Mouse (Mus musculus): ENCODE measurements around the gene Podxl2. TPM values are rescaled to one million over a fixed set of nuclear protein-coding genes. Genes with fewer than 3 reads are reported as not detected.

The Podxl2 gene
- total RNA-seq, 4 experiments from 2014 or later, result 66.1 to 68.8 (median 66.9) TPM

DNA sequence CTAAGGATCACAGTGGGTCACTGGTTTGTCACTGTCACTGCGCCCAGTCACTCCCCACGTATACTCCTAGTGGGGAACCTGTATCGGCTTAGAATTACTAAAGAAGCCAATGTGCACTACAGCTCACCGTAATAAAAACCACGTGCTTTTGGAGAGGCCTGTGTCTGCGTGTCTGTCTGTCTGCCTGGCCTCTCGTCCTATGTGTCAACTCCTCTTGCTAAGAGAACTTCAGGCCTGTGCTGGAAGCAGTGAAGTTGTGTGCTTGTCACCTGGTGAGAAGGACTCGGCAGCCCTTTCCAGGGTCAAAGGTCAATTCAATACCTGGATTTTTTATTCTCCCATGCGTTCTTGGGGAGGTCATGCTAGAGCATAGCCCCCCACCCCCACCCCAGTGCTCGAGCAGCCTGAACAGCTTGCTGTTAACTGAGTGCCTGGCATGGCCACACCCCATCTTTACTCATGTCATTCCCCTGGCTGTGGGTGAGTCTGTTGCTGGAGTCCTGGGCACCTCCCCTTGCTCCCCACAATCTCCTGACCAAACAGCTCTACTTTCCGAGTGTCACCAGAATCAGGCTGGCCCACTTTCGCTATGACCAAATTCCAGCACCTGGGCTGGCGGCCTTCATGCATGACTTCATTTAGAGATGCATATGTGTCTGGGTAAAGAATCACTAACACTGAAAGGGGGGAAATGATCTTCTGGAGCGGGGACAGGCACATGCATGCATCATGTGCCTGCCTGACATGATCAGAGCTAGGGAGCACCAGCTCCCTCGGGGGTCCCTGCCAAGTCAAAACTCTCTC, 46.4 kb downstream of the Podxl2 start:
- DNase-seq (ENCODE audit: low spot score in 2 of 2), result no peak

DNA sequence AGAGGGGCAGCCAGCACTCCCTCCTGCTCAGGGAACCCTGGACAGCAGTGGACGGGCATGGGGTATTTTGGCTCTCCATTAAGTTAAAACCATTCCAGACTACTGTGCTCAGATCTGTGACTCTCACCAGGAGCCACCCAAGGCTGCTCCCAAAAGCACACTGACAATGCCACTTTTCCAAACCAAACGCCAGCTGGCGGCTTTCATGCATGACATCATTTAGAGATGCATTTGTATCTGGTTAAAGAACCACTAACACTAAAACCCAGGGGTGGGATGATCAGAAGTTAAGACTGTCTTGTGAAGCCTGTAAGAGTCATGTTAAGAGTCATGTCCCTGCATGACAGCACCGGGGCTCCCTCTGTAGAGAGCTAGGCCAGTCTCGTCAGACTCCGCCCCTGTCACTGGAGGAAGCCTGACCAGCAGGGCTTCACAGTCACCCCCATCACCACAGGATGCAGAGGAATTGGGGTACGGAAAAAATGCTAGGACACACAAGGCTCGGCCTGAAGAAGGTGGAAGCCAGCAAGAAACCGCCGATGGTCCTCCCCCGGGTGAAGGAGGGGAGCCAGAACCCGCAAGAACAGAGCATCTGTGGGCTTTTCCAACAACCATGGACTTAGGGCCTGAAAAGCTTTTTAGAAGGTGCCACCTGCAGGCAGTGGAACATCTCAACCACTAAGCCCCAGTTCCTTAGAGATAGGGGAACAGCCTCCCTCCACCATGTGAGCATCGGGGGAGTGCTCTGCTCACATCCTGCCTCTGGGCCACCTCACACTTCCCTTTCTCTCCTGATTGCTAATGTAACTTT, 47.2 kb downstream of the Podxl2 start:
- DNase-seq (ENCODE audit: low spot score in 2 of 2), result no peak

DNA sequence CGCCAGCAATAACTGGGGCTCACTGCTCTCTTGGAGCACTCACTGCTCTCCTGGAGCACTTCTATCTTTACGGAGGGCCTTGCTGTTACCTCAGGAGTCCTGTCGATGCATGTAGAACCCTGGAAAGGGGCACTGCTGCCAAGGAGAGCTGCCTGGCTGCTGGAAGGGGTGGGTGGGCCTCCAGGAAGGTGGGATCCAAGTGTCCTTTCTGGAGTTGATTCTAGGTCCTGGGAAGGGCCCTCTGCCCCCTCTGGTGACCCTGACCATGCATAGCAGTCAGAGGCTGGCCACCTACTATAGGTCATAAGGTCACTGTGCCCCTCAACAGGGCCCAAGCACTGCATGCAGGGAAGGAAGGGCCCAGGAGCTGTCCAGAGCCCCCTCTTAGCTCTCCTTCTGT, 47.9 kb downstream of the Podxl2 start:
- no peak for DNase-seq (ENCODE audit: low spot score in 2 of 2)

GRCm38 (mm10) chr6:88826545-88826944, 48.3 kb downstream of the Podxl2 start:
- peak; percentile 50 to 73 for DNase-seq (ENCODE audit: low spot score in 2 of 2)

DNA sequence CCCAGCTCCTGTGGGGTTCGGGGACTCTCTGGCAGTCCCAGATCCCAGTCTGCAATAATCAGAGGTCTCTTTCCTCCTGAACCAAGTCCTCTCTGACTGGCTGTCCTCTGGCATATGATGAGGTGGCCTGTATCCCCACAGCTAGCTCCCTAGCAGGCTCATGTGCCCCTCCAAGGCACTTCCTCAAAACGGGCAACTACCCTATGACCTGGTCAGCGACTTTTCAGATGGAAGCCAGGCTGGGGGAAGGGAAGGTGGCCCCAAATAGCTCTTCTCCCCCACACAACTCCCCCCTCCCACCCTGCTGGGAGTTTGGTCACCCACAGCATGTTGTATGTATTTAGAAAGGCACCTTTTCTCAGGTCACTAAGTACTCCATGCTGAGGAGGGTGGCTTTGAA, 48.8 kb downstream of the Podxl2 start:
- DNase-seq (ENCODE audit: low spot score in 2 of 2), result no peak

- no peak for DNase-seq (ENCODE audit: low spot score in 2 of 2)
These were observed 50.7 kb downstream of the Podxl2 start for GRCm38 (mm10) chr6:88824183-88824582.

DNA sequence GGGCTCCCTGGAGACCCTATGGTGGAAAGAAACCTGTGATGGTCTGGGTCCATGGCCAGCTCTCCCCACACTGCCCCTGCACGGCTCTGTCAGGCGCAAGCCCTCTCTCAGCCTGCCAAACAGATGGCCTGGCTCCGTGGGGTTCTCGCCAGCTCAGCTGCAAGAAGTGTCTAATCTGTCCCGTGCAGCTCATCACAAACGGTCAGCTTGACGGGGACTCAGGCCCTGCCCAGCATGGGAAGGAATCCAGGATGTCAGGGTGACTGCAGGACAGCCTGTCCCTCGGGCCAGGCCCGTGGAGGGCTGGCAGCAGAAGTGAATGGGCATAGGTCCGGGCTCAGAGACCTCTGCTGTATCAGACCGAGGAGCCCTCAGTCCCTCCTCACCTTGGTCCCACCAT, 52.9 kb downstream of the Podxl2 start:
- DNase-seq (ENCODE audit: low spot score in 2 of 2), result peak; percentile 33 to 68

GRCm38 (mm10) chr6:88821294-88821693, 53.5 kb downstream of the Podxl2 start:
- DNase-seq (ENCODE audit: low spot score in 2 of 2), result no peak

DNA sequence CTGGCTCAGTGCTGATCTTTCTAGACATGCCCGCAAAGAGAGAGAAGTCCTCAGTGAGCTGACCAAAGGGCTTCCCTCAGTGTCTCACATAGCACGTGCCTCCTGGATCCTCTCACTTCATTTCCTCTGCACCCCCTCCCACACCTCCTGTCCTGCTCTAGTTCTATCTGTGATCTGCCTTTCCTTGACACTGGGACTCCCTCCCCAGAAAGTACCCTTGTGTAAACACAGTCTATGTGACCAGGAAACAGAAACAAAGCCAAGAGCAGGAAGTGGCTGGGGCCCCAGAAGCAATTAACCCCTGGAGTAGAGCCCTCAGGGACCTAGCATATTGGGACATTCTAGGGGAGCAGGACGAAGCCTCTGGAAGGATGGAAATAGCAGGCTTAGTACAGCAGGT, 54.0 kb downstream of the Podxl2 start:
- DNase-seq (ENCODE audit: low spot score in 2 of 2), result no peak

- no peak for DNase-seq (ENCODE audit: low spot score in 2 of 2)
These were observed 57.9 kb downstream of the Podxl2 start for GRCm38 (mm10) chr6:88816913-88817312.

DNA sequence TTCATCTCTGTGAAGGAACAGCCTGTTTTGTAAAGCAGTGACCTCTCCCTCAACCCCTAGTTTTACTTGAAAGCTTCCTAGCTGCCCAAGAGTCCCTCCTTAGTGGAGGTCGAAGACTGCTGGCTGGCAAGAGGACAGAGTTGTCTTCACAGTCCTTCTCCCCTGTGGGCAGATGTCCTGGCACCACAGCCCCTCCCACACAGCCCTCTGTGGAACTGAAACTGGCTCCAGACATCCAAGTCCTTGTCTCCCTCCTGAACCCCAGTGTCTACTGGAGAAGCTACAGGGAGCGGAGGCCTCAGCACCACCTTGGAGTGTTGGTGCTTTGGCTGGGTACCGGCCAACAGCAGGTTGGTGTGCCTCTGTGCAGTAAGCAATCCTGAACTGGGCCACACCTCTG, 59.4 kb downstream of the Podxl2 start:
- no peak for DNase-seq (ENCODE audit: low spot score in 2 of 2)

DNA sequence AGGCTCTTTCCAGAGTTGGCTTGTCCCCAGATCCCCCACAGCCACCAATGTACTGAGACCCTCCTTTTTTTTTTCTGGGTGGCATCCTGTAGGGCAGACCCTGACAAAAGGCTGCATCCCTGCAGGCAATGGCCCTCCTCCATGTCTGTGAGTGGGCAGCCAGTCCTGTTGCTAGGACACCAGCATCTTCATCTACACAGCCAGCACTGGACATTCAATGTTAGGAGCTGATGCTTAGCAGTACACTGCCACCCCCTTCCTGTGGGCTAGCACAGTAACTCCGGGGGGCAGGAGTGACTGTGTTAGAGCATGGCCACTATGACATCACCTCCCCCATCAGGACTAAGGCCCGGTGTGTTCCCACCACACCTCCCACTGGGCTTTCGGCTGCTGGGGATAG, 59.8 kb downstream of the Podxl2 start:
- DNase-seq (ENCODE audit: low spot score in 2 of 2), result no peak

- DNase-seq (ENCODE audit: low spot score in 2 of 2), result no peak
These were observed 61.0 kb downstream of the Podxl2 start for GRCm38 (mm10) chr6:88813832-88814231.

DNA sequence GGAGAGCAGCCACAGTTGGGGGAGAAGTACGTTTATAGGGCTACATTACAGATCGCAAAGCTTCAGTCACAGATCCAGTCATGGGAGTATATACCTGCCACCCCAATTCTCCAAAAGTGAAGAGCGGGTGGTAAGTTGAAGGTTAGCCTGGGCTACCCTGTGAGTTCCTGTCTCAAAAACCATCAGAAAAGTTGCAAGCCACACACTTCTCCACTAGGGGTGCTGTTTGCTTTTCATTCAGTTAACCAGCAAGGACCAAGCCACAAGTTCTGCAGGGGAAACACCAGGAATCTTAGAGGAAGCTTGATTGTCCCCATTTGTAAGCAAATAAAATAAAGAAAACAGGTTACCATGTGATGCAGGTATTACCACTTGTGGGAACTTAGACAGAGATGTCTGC, 62.0 kb downstream of the Podxl2 start:
- peak in 1 of 2 experiments; percentile 31 for DNase-seq (ENCODE audit: low spot score in 2 of 2)

DNA sequence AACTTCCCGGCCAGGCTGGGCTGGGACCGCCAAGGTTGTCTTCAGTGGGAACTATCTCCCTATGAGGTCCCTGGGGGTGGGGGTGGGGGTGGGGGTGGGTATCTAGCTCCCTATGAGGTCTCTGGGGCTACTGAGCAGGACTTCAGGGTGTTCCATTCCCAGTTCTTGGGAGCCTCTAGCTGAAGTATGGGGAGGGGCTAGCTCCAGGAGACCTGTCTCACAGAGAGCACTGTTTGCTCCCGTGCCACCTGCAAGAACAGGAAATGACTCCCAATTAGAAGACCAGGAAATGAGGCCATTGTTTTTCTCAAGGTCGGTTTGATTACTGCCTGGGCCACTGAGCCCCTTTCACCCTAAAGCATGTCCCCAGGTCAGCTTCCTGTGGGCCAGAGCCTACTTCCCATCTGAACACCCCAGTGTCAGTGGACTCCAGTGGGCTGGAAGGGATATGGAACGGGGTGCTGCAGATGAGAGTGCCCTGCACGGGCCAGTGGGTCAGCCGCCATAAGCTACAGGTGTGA, 62.9 kb downstream of the Podxl2 start:
- DNase-seq (ENCODE audit: low spot score in 2 of 2), result no peak

- DNase-seq (ENCODE audit: low spot score in 2 of 2), result no peak
These were observed 63.4 kb downstream of the Podxl2 start for GRCm38 (mm10) chr6:88811396-88811795.

DNA sequence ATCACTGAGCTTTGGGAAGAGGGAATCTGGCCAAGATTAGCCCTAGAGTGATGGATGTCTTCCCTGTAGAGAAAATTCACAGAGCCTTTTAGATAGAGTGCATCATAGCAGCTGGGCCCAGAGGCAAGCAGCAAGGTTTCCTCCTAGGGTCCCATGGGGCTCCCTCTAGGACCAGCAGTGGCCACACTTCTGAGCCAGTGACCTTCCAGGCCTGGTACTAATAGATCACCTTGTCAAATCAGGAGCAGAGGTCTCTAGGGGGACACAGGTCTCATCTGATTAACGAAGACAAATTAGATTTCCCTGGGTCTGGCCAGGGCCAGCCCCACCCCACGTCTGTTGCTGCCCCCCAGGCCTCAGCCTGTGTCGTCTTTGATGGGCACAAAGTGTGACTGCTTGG, 64.6 kb downstream of the Podxl2 start:
- no peak for DNase-seq (ENCODE audit: low spot score in 2 of 2)

DNA sequence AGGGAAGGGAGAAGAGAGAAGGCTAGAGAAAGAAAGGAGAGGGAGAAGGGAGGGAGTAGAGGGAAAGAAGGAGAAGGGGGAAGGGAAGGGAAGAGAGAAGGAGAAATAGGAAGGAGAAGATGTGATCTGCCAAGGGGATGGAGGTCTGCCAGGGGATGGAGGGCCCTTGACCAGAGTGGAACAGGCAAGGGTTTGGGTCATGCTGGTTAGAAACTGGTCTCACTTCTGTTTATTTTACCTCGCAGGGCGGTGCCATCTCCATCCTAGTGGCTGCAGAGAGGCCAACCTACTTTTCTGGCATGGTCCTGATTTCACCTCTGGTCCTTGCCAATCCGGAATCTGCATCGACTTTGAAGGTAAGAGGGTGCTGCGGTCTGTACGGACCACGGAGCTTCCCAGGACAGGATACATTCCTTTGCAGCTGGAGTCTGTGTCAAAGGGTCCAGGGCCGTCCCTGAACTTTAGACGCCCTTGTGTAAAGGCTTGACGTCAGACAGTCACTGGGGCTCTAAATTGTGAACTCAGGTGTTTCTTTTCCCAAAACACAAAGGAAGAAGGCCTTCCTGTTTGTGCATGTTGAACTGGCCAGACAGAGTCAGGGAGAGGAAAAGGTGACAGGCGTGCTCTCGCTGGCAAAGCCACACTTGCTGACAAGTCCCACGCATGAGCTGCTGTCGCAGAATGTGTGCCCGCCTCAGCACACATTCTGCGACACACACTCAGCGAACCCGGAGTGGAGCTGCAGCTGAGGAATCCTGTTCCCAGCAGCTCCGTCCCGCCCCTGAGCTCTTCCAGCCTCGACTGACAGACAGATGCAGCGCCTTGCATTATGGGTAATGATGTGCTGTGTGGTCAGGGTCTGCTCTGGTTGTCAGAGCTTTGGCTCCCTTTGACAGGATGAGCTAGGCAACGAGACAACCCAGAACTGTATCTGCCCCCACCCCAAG, 65.5 kb downstream of the Podxl2 start:
- no peak for DNase-seq (ENCODE audit: low spot score in 2 of 2)

- DNase-seq (ENCODE audit: low spot score in 2 of 2), result no peak
These were observed 69.8 kb downstream of the Podxl2 start for GRCm38 (mm10) chr6:88804966-88805577.

DNA sequence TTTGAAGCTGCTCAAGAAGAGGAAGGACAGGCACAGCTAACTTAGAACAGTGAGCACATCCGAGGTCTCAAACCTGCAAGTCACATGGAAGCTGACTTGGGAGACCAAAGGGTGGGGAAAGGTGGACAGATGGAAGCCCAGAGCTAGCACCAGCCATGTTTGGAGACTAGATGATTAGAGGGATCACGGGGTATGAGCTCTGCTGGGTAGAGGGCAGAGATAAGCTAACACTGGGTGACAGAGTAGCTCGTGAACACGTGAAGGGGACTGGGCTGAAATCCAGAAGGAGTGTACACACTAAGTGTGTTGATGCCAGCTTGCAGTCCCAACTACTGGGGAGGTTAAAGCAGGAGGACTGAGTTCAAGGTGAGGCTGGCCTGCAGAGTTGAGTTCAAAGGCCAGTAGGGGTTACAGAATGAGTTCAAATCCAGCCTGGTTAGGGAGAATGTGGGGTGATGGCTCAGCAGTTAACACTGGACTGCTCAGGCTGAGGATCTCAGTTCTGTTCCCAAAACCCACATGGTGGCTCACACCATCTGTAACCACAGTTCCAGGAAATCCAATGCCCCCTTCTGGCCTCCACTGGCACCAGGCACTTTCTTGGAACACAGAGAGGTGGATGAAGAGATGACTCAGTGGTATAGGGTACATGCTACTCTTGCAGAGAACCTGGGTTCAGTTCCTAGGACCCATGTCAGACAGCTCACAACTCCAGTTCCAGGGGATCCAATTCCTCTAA, 70.7 kb downstream of the Podxl2 start:
- no peak for DNase-seq (ENCODE audit: low spot score in 2 of 2)

Data from gastrocnemius, adult 8-10 months (tissue).